Mouse (Mus musculus) bone marrow macrophage, adult 2 months (primary cell): ENCODE measurements around the gene Gm11985.

Experiments used
- CTCF ChIP-seq: IDR thresholded peaks from 2 replicates; pipeline ENCODE4 v1.5.1; 2012; ENCODE audit warnings: low read depth, mild to moderate bottlenecking, low read length, moderate library complexity
- POLR2A ChIP-seq: IDR thresholded peaks from 2 replicates; pipeline ENCODE4 v1.6.1; 2012; ENCODE audit warnings: mild to moderate bottlenecking, low read depth, low read length, borderline replicate concordance

GRCm38 (mm10) chr11:7144369-7144768, 44.0 kb downstream of the Gm11985 start:
- no peak for TF ChIP-seq POLR2A
- TF ChIP-seq CTCF, result no peak
